Mouse (Mus musculus) bone marrow macrophage, adult 2 months (primary cell): Measurements from ENCODE around the gene Atxn7l3b.

Source experiments
- CTCF ChIP-seq: IDR thresholded peaks from 2 replicates; pipeline ENCODE4 v1.5.1; 2012; ENCODE audit warnings: low read depth, mild to moderate bottlenecking, low read length, moderate library complexity
- POLR2A ChIP-seq: IDR thresholded peaks from 2 replicates; pipeline ENCODE4 v1.6.1; 2012; ENCODE audit warnings: mild to moderate bottlenecking, low read depth, low read length, borderline replicate concordance

DNA sequence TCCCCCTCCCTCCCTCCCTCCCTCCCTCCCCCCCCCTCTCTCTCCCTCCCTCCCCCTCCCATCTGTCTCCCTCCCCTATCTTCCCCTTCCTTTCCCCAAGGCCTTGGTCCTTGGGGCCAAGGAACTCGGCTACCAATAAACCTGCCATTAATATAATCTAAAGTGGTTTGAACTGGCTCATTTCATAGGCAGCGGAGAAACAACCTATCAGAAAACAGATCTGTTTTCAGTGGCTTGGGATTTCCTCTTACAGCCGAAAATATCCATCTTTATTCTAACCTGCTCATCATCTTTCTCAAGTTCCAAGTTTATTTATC, 45.2 kb downstream of the Atxn7l3b start:
- TF ChIP-seq CTCF (no peak), POLR2A (no peak)
